Mouse (Mus musculus): Measurements from ENCODE around the gene Ralgapa2. TPM values are rescaled to one million over a fixed set of nuclear protein-coding genes. Genes with fewer than 3 reads are reported as not detected.

The Ralgapa2 gene
- polyA plus RNA-seq, 1 experiment from 2014 or later: 9.0 TPM

DNA sequence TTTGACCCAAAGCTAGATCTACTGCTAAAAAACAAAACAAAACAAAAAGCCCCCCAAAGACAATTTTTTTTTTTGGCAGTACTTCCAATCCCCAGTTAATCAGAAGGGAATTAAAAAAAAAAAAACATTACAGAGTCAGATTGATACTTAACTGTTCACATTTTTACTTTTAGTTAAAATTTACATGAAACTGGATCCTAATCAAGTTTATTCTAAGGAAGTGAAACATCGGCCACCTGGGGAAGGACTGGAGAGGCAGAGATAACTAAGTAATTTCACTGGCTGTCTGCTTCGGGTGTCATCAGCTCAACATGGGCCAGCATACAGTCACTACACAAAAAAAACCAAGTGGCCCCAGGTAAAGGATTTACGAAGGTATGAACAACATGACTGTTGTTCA lies 201.4 kb downstream of the Ralgapa2 start:
- whole genome bisulfite sequencing: 77% methylated on average over 3 of the region's 3 CpGs
- no peak for ATAC-seq (ENCODE audit: insufficient read depth, low FRiP score, low read depth)
- Histone ChIP-seq H3K9ac (no peak overlapping the region), H3K4me3 (replicated peaks) (no peak overlapping the region), H3K27ac (no peak overlapping the region), H3K9me3 (no peaks in the 10 kb centered on the region), H3K27me3 (replicated peaks) (no peaks in the 10 kb centered on the region), H3K36me3 (no peaks in the 10 kb centered on the region), H3K4me1 (peaks cover 6% of the 10 kb centered on the region), H3K4me2 (no peak overlapping the region)

DNA sequence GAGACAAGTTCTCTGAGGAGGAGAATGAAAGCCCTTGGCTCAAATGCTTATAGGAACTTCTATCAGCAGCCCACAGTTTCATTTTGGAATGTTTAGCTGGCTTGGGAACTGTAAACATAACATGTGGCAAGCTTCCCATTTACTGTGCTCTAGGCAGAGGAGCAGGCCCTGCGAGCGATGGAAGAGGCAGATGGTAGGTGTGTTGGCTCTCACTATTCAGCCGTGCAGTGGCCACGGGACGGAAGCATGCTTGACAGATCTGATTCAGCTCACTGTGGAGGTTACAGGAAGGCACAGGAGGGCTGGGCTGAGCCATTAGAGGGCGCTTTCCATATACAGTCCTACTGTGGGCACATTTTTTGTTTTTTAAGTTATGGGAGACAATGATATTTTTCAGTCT lies 201.9 kb downstream of the Ralgapa2 start:
- H3K4me1 ChIP-seq: peaks cover 6% of the 10 kb centered on the region
- H3K9me3 ChIP-seq: no peaks in the 10 kb centered on the region
- 62% methylated on average over 6 of the region's 6 CpGs for WGBS
- ATAC-seq (ENCODE audit: insufficient read depth, low FRiP score, low read depth): no peak
- H3K4me2 ChIP-seq: no peak overlapping the region
- no peaks in the 10 kb centered on the region for H3K27me3 ChIP-seq (replicated peaks)
- no peaks in the 10 kb centered on the region for H3K36me3 ChIP-seq
- H3K9ac ChIP-seq: no peak overlapping the region
- H3K27ac ChIP-seq: no peak overlapping the region
- no peak overlapping the region for H3K4me3 ChIP-seq (replicated peaks)

DNA sequence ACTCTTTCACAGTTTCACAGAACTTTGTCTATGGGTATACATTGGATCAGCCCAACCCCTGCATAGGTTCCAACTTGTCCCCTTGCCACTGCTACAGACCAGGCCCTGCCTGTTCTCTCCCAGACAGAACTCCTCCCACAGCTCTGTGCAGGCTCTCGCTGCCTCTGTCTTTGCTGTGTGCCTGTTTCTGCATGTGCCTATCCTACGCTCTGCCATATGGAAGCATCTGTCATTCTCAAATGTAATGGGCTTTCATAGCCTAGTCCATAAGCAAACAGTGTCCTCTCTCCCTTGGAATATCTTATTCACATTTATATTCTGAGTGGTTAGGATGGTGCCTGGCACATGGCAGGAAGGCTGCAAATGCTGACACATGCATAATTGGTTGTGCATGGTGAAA lies 202.7 kb downstream of the Ralgapa2 start:
- Histone ChIP-seq H3K9ac (no peak overlapping the region), H3K4me2 (no peak overlapping the region), H3K4me1 (peaks cover 6% of the 10 kb centered on the region), H3K27ac (no peak overlapping the region), H3K27me3 (replicated peaks) (no peaks in the 10 kb centered on the region), H3K4me3 (replicated peaks) (no peak overlapping the region), H3K9me3 (no peaks in the 10 kb centered on the region), H3K36me3 (no peaks in the 10 kb centered on the region)
- WGBS: 70% methylated on average over 2 of the region's 2 CpGs
- peak; percentile 70 for ATAC-seq (ENCODE audit: insufficient read depth, low FRiP score, low read depth)

DNA sequence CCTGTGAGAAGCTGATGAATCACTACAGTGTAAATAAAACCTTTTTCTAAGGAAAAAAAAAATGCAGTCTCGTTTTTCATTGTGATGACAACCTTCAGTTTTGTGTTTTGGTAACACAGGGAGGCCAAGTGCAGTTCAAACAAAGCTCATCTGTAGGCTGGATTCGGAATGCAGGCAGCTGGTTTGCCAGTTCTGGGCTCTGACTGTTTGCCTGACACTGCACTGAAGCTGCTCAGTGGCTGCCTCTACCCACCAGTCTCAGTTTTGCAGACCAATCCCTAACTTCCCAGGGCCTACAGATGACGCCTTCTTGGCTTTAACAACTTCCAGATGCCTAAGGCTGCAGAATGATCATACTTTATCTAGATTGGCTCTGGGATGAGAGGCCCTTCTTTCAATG lies 205.1 kb downstream of the Ralgapa2 start:
- Histone ChIP-seq H3K4me3 (replicated peaks) (no peak overlapping the region), H3K9ac (no peak overlapping the region), H3K4me2 (no peak overlapping the region), H3K4me1 (peaks cover 6% of the 10 kb centered on the region), H3K27me3 (replicated peaks) (no peaks in the 10 kb centered on the region), H3K27ac (0 out of 2 replicates have a peak overlapping the region, but pooled peaks have one; percentile 16), H3K9me3 (no peaks in the 10 kb centered on the region), H3K36me3 (no peaks in the 10 kb centered on the region)
- WGBS: 19% methylated on average over 3 of the region's 3 CpGs
- ATAC-seq (ENCODE audit: insufficient read depth, low FRiP score, low read depth): peak; percentile 61; the same call in 1 of the 2 replicates

DNA sequence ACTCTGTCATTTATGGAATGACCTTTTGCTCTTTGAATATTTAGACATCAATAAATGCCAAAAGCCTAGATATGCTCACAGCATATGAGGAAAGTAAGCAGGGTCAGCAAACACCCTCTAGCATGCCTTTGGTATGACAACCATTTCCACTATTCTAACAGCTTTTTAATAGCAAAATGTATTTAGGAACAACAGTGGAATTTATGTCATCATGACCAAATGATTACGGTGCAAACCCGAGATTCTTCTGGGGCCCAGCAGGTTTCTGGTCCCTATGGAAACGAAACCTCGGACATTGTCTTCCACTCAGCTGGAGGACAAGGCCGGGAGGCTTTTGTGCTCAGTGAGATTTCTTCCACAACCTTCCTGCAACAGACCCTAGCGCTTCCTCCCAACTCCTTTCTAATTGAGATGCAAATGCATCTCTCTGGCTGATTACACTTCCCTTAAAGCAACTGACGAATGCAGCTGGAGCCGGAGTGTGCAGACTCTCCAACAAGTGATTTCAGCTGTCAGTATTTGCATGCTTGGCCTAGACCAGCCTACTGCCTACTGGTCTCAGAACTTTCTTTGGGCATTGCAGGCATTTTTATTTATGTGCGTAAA lies 209.9 kb downstream of the Ralgapa2 start:
- Histone ChIP-seq H3K4me2 (no peak overlapping the region), H3K9ac (no peak overlapping the region), H3K9me3 (no peaks in the 10 kb centered on the region), H3K4me3 (replicated peaks) (no peak overlapping the region), H3K4me1 (peaks cover 3% of the 10 kb centered on the region), H3K27ac (no peak overlapping the region), H3K27me3 (replicated peaks) (no peaks in the 10 kb centered on the region), H3K36me3 (no peaks in the 10 kb centered on the region)
- ATAC-seq (ENCODE audit: insufficient read depth, low FRiP score, low read depth): no peak
- WGBS: 57% methylated on average over 9 of the region's 9 CpGs

DNA sequence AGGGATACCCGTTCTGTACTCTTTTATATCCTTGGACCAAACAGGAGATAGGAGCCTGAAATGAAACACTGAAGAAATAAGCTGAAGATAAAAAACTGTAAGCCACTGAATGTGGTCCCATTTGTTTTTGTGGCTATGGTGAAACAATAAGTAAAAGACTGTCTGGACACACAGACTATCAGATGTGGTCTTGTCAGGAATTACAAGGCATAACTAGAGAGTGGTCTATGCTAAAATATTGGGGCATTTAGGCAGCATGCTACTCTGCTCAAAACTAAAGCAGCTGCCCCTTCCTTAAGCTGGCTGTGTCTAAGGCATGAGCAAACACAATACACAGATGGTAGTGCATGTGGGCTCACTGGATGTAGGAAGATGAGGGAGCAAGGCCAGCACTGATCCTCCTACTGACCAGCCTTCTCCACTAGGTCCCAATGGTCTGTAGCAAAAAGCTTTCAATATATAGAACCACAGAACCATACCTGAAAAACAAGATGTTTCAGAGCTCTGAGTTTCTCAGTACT lies 211.6 kb downstream of the Ralgapa2 start:
- H3K4me2 ChIP-seq: no peak overlapping the region
- no peaks in the 10 kb centered on the region for H3K4me1 ChIP-seq
- no peak overlapping the region for H3K9ac ChIP-seq
- H3K27me3 ChIP-seq (replicated peaks): no peaks in the 10 kb centered on the region
- H3K4me3 ChIP-seq (replicated peaks): no peak overlapping the region
- H3K36me3 ChIP-seq: no peaks in the 10 kb centered on the region
- no peak for ATAC-seq (ENCODE audit: insufficient read depth, low FRiP score, low read depth)
- no peak overlapping the region for H3K27ac ChIP-seq
- 71% methylated on average over 1 of the region's 1 CpGs for WGBS
- no peaks in the 10 kb centered on the region for H3K9me3 ChIP-seq

DNA sequence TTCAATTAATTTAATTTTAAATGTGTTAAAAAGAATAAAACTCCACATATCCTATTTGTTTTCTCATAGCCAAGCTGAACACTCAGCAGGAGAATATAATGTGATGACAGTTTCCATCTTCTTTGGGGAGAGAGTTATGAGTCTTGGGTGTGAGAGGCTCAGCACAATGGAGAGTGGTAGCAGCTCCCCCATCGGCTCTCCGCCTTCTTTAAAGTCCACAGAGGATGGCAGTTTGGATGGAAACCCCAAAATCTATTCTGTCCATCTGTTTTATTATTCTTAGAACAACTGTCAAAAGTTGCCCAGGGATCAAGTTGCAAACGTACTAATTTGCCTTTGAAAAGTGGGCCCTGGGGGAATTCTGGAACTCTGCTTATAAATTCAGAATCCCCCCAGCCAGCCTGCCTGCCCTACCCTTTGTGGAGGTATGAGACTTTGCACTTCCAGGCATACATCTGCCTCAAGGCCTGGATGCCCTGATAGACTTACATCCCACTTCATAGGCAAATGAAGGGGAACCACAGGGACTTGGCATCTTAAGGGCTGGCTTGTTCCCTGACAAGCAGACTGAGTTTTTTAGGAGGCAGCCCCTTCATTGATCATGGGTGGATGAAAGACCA lies 212.2 kb downstream of the Ralgapa2 start:
- no peaks in the 10 kb centered on the region for H3K4me1 ChIP-seq
- no peak overlapping the region for H3K4me3 ChIP-seq (replicated peaks)
- no peak overlapping the region for H3K4me2 ChIP-seq
- no peak overlapping the region for H3K9ac ChIP-seq
- no peak overlapping the region for H3K27ac ChIP-seq
- WGBS: 73% methylated on average over 3 of the region's 3 CpGs
- no peaks in the 10 kb centered on the region for H3K27me3 ChIP-seq (replicated peaks)
- no peak for ATAC-seq (ENCODE audit: insufficient read depth, low FRiP score, low read depth)
- no peaks in the 10 kb centered on the region for H3K9me3 ChIP-seq
- H3K36me3 ChIP-seq: no peaks in the 10 kb centered on the region

DNA sequence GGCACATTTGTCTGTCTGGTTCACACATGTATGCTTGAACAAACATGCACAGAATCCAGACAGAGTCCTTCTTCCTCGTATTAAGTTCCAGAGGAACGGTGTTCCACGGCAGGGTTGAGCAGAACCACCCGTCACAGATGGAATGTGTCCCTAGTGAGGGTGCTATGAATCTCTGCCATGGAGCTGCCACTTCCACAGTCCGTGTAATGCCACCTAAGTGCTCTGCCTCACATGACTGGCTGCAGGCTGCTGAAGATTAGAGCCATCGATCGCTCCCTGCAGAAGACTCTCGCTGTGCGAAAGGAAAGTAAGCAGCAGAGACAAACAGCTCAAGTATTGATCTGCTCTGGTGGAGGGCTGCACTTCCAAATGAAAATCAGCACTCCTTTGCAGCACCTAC lies 218.6 kb downstream of the Ralgapa2 start:
- no peaks in the 10 kb centered on the region for H3K27me3 ChIP-seq (replicated peaks)

DNA sequence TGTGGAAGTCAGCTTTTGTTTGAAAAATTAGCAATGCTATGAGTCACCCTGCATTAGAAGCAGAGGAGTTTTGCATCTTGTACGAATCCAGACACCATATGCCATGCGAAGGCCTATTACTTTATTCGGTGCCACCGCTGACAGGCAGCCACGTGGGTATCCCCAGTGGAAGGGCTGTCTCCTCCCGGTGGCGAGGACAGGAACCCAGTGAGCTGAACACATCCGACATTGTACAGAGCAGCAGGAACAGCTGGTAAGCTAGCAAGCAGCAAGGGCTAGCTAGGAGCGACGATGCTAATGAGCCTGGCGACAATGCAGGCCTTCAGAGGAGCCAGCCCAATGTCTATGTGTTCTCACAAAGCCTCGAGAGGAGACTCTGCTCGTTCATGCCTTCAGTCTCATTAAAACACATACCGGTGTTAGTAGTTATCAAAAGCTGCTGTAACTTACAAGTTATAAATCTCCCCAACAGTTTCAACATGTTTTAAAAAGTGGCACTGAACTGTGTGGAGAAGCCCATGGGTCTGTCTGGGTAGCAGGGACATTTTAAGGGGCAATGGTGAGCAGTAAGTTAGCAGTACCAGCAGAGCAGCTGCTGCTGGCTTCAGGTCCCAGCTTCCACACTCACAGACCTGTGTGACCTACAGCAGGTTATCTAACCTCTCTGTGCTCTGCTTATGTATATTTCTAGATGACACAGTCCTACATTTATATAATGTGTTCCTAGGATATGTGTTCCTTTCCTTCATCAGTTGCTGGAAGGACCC lies 221.1 kb downstream of the Ralgapa2 start:
- Histone ChIP-seq H3K9ac (no peak overlapping the region), H3K9me3 (no peaks in the 10 kb centered on the region), H3K4me2 (no peak overlapping the region), H3K4me3 (replicated peaks) (no peak overlapping the region), H3K36me3 (no peaks in the 10 kb centered on the region), H3K27ac (no peak overlapping the region), H3K27me3 (replicated peaks) (no peaks in the 10 kb centered on the region), H3K4me1 (0 out of 2 replicates have a peak, but pooled peaks cover 3% of the 10 kb centered on the region)
- ATAC-seq (ENCODE audit: insufficient read depth, low FRiP score, low read depth): no peak; the same call in 1 of the 2 replicates
- WGBS: 45% methylated on average over 14 of the region's 14 CpGs

More for the DNA sequence above, 218.6 kb downstream of the Ralgapa2 start:
- no peak overlapping the region for H3K4me3 ChIP-seq (replicated peaks)
- no peak overlapping the region for H3K4me2 ChIP-seq
- no peak; the same call in 1 of the 2 replicates for ATAC-seq (ENCODE audit: insufficient read depth, low FRiP score, low read depth)
- H3K4me1 ChIP-seq: 0 out of 2 replicates have a peak, but pooled peaks cover 3% of the 10 kb centered on the region
- no peak overlapping the region for H3K9ac ChIP-seq
- no peaks in the 10 kb centered on the region for H3K9me3 ChIP-seq
- WGBS: 68% methylated on average over 9 of the region's 9 CpGs
- H3K36me3 ChIP-seq: no peaks in the 10 kb centered on the region
- H3K27ac ChIP-seq: no peak overlapping the region

DNA sequence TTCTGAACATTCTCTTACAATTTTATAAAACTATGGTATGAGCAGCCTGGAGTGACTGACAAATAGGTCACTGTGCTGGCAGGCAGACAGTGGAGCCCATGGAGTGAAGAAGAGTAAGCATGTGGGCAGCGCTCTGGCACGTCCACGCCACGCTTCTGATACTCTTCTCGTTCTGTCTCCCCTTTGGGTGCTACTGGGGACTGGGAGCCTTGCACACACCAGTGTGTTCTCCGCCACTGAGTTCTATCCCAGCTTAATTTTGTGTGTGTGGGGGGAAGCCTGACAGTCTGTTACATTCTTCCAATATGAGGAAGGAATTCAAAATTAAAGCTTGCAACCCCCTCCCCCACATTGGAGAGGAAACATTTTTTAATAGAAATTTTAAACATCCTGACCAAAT lies 221.8 kb downstream of the Ralgapa2 start:
- WGBS: 87% methylated on average over 6 of the region's 6 CpGs
- no peak for ATAC-seq (ENCODE audit: insufficient read depth, low FRiP score, low read depth)
- H3K4me2 ChIP-seq: no peak overlapping the region

DNA sequence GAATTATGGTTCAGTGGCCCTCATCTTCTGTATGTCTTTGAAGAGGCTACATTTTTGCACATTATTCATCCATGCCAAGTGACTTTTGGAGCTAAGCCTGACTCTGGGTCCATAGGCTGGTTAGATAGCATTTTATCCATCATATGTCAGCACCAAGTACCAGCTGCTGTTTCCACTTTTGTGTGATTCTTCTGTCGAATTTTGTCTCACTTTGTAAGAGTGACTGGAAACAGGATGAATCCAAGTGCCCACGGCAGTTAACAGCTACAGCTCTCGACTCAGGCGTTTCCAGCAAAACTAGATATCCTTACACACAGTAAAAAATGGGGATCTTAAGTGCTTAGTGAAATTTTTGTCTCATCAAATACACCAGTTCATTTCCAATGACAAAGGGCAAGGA lies 222.8 kb downstream of the Ralgapa2 start:
- H3K9ac ChIP-seq: no peak overlapping the region
- H3K27ac ChIP-seq: no peak overlapping the region
- H3K9me3 ChIP-seq: no peaks in the 10 kb centered on the region
- H3K4me2 ChIP-seq: no peak overlapping the region
- H3K36me3 ChIP-seq: no peaks in the 10 kb centered on the region
- ATAC-seq (ENCODE audit: insufficient read depth, low FRiP score, low read depth): no peak
- no peaks in the 10 kb centered on the region for H3K27me3 ChIP-seq (replicated peaks)
- no peak overlapping the region for H3K4me3 ChIP-seq (replicated peaks)
- 0 out of 2 replicates have a peak, but pooled peaks cover 3% of the 10 kb centered on the region for H3K4me1 ChIP-seq
- 87% methylated on average over 4 of the region's 4 CpGs for WGBS

More for the DNA sequence above, 221.8 kb downstream of the Ralgapa2 start:
- H3K27ac ChIP-seq: no peak overlapping the region
- no peak overlapping the region for H3K9ac ChIP-seq
- H3K9me3 ChIP-seq: no peaks in the 10 kb centered on the region
- H3K4me1 ChIP-seq: 0 out of 2 replicates have a peak, but pooled peaks cover 3% of the 10 kb centered on the region
- H3K27me3 ChIP-seq (replicated peaks): no peaks in the 10 kb centered on the region
- no peak overlapping the region for H3K4me3 ChIP-seq (replicated peaks)
- no peaks in the 10 kb centered on the region for H3K36me3 ChIP-seq

DNA sequence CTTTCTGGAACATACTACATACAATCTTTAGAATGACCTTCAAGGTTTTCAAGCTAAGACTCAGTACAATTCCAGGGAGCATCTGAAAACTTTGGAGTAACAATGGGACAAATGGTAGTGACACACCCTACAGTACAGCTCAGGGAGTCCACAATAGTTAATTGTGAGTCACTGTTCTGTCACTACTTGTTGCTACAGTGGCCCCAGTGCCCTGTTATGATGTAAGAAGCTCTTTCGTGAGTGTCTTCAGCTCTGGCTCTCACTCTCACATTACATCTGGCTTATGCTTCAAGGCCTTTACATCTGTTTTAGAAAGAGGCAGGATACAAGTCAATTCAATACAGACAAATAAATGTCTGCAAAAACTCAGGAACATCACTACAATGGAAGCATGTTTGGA lies 223.8 kb downstream of the Ralgapa2 start:
- Histone ChIP-seq H3K4me2 (no peak overlapping the region), H3K27me3 (replicated peaks) (no peaks in the 10 kb centered on the region), H3K27ac (no peak overlapping the region), H3K9me3 (no peaks in the 10 kb centered on the region), H3K4me1 (0 out of 2 replicates have a peak, but pooled peaks cover 3% of the 10 kb centered on the region), H3K36me3 (no peaks in the 10 kb centered on the region), H3K4me3 (replicated peaks) (no peak overlapping the region), H3K9ac (no peak overlapping the region)
- 73% methylated on average over 1 of the region's 1 CpGs for WGBS
- no peak for ATAC-seq (ENCODE audit: insufficient read depth, low FRiP score, low read depth)
